In the genomic region with DNA sequence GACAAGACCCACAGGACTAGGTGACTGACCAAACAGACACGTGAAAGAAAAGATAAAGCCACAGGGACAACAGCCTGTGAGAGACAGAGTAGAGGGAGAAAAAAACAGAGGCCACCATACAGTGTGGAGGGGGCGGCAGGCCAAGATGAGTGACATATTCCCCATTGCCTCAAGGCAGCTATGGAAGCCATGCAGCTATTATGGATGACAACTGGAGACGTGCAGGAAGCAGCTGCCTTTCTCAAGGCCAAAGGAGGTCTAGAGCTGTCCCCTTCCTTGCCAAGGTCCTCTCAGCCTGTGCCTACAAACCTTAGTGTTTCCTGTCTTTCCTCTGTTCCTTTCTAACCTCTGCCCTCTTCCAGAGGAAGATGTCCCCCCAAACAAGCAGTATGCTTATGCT, we compare ENCODE assay signal across 25 mouse cellular contexts. TPM values are rescaled to one million over a fixed set of nuclear protein-coding genes. Genes with fewer than 3 reads are reported as not detected.
DNase-seq lines count a peak whose midpoint lies in the region; ATAC-seq and TF ChIP-seq lines count a peak whose summit lies in the region.
"Had no signal": no experiment of that assay in that cellular context is flagged by ENCODE, and none has a peak within 500 bp of the region (broad histone marks: within the 10 kb centered on the region; RNA-seq: fewer than 3 reads in every experiment).

No protein-coding gene starts in this region.

- no peak for ATAC-seq in liver, embryonic 12.5 days
- ATAC-seq in heart, embryonic 14.5 days (ENCODE audit: insufficient number of reproducible peaks, insufficient read depth, low FRiP score, low read depth): no peak
- no peak for ATAC-seq in heart, postnatal 0 days (ENCODE audit: insufficient read depth, low read depth)
- ATAC-seq: forebrain, embryonic 15.5 days; midbrain, embryonic 16.5 days had no signal

- peaks cover 14% of the 10 kb centered on the region; the same call in 1 of the 2 replicates for H3K27me3 ChIP-seq in heart, embryonic 10.5 days (ENCODE audit: insufficient read depth, poor library complexity, severe bottlenecking)
- H3K27me3 ChIP-seq in liver, embryonic 12.5 days (replicated peaks): peaks cover 23% of the 10 kb centered on the region
- no peaks in the 10 kb centered on the region for H3K27me3 ChIP-seq in heart, embryonic 14.5 days (ENCODE audit: control insufficient read depth, insufficient read depth, low read length)
- no peaks in the 10 kb centered on the region for H3K27me3 ChIP-seq in heart, postnatal 0 days (ENCODE audit: control insufficient read depth, insufficient read depth, low read length)
- H3K27me3 ChIP-seq: forebrain, embryonic 15.5 days; hindbrain, embryonic 15.5 days; neural tube, embryonic 13.5 days had no signal

- H3K27ac ChIP-seq in heart, embryonic 10.5 days: peak overlapping the region; percentile 91
- H3K27ac ChIP-seq in liver, embryonic 12.5 days: 0 out of 2 replicates have a peak overlapping the region, but pooled peaks have one; percentile 17
- H3K27ac ChIP-seq in heart, embryonic 14.5 days (replicated peaks in 1 of 2; ENCODE audit: control insufficient read depth in 1 of 2, insufficient read depth in 1 of 2, low read depth in 2 of 2, low read length in 2 of 2): peak overlapping the region; percentile 96 to 97
- peak overlapping the region; percentile 96 for H3K27ac ChIP-seq in heart, postnatal 0 days (ENCODE audit: low read depth)
- H3K27ac ChIP-seq: embryonic facial prominence, embryonic 10.5 days; forebrain, embryonic 15.5 days; hindbrain, embryonic 15.5 days; limb, embryonic 12.5 days; liver, embryonic 14.5 days; midbrain, embryonic 10.5 days; neural tube, embryonic 13.5 days had no signal

- no peak overlapping the region for H3K4me2 ChIP-seq in liver, embryonic 12.5 days
- peak overlapping the region; percentile 55 for H3K4me2 ChIP-seq in heart, embryonic 14.5 days (ENCODE audit: low read length)
- H3K4me2 ChIP-seq in heart, postnatal 0 days (ENCODE audit: low read depth, low read length): peak overlapping the region; percentile 45
- H3K4me2 ChIP-seq: forebrain, embryonic 15.5 days; hindbrain, embryonic 15.5 days; limb, embryonic 12.5 days; neural tube, embryonic 13.5 days had no signal

- H3K9ac ChIP-seq in liver, embryonic 12.5 days: no peak overlapping the region
- H3K9ac ChIP-seq in heart, embryonic 14.5 days (ENCODE audit: low read length): peak overlapping the region; percentile 64
- 0 out of 2 replicates have a peak overlapping the region, but pooled peaks have one; percentile 26 for H3K9ac ChIP-seq in heart, postnatal 0 days (replicated peaks; ENCODE audit: low read depth, low read length)
- H3K9ac ChIP-seq: forebrain, embryonic 15.5 days; hindbrain, embryonic 15.5 days; limb, embryonic 12.5 days; liver, embryonic 14.5 days; neural tube, embryonic 13.5 days had no signal

- H3K9me3 ChIP-seq in heart, embryonic 10.5 days: no peaks in the 10 kb centered on the region
- H3K9me3 ChIP-seq in liver, embryonic 12.5 days (replicated peaks): no peaks in the 10 kb centered on the region
- H3K9me3 ChIP-seq in heart, embryonic 14.5 days (ENCODE audit: control insufficient read depth, low read length): no peaks in the 10 kb centered on the region
- H3K9me3 ChIP-seq in heart, postnatal 0 days (replicated peaks; ENCODE audit: control insufficient read depth, low read length): no peaks in the 10 kb centered on the region
- H3K9me3 ChIP-seq: embryonic facial prominence, embryonic 10.5 days; forebrain, embryonic 15.5 days; hindbrain, embryonic 15.5 days; limb, embryonic 12.5 days; midbrain, embryonic 10.5 days; neural tube, embryonic 13.5 days had no signal

- DNase-seq in heart, embryonic 10.5 days (ENCODE audit: low spot score): no peak
- DNase-seq in heart, adult 11 months: no peak
- no peak for DNase-seq in liver
- peak; percentile 26 for DNase-seq in heart, postnatal 0 days (ENCODE audit: low spot score)
- DNase-seq in adrenal gland, postnatal 14 days: no peak
- DNase-seq: adrenal gland, postnatal 36 days; cerebellum, adult 9-11 months; gastrocnemius, postnatal 10 days; kidney, adult 9 months; right cerebral cortex, postnatal 4 days; thymus, postnatal 25 days had no signal

- H3K36me3 ChIP-seq in heart, embryonic 10.5 days: no peaks in the 10 kb centered on the region
- no peaks in the 10 kb centered on the region for H3K36me3 ChIP-seq in liver, embryonic 12.5 days
- H3K36me3 ChIP-seq in heart, embryonic 14.5 days (ENCODE audit: control insufficient read depth, insufficient read depth, low read length): no peaks in the 10 kb centered on the region
- no peaks in the 10 kb centered on the region for H3K36me3 ChIP-seq in heart, postnatal 0 days (replicated peaks; ENCODE audit: control insufficient read depth, insufficient read depth, low read length)
- H3K36me3 ChIP-seq: embryonic facial prominence, embryonic 10.5 days; forebrain, embryonic 15.5 days; hindbrain, embryonic 15.5 days; limb, embryonic 12.5 days; midbrain, embryonic 10.5 days; neural tube, embryonic 13.5 days had no signal

- 41% methylated on average over 3 of the region's 3 CpGs for WGBS in heart, embryonic 10.5 days
- 53% methylated on average over 3 of the region's 3 CpGs for WGBS in liver, embryonic 12.5 days (ENCODE audit: insufficient replicate concordance)
- WGBS in heart, embryonic 14.5 days: 11% methylated on average over 3 of the region's 3 CpGs
- 32% methylated on average over 3 of the region's 3 CpGs for WGBS in heart, postnatal 0 days

- peaks cover 65% of the 10 kb centered on the region for H3K4me1 ChIP-seq in heart, embryonic 10.5 days
- 0 out of 2 replicates have a peak, but pooled peaks cover 5% of the 10 kb centered on the region for H3K4me1 ChIP-seq in liver, embryonic 12.5 days
- H3K4me1 ChIP-seq in heart, embryonic 14.5 days (ENCODE audit: control insufficient read depth in 2 of 2, insufficient read depth in 2 of 2, low read length in 2 of 2): peaks cover 34% of the 10 kb centered on the region in 2 experiments
- H3K4me1 ChIP-seq in heart, postnatal 0 days (ENCODE audit: control insufficient read depth, insufficient read depth): peaks cover 35% of the 10 kb centered on the region
- H3K4me1 ChIP-seq: embryonic facial prominence, embryonic 10.5 days; forebrain, embryonic 15.5 days; hindbrain, embryonic 15.5 days; limb, embryonic 12.5 days; neural tube, embryonic 13.5 days had no signal

- TF ChIP-seq CTCF in heart, postnatal 0 days (IDR thresholded peaks at IDR 0.05; ENCODE audit: low read depth): no peak

- TF ChIP-seq EP300 in heart, postnatal 0 days (IDR thresholded peaks at IDR 0.05; ENCODE audit: low read depth): no peak

- H3K4me3 ChIP-seq in heart, embryonic 10.5 days: peak overlapping the region; percentile 40
- H3K4me3 ChIP-seq in liver, embryonic 12.5 days: no peak overlapping the region
- peak overlapping the region; percentile 3 to 16; a peak in 2 of 4 replicates for H3K4me3 ChIP-seq in heart, embryonic 14.5 days (ENCODE audit: control insufficient read depth in 1 of 2, insufficient read depth in 1 of 2, low read depth in 1 of 2, low read length in 2 of 2)
- no peak overlapping the region for H3K4me3 ChIP-seq in heart, postnatal 0 days (ENCODE audit: low read depth, low read length)
- H3K4me3 ChIP-seq: embryonic facial prominence, embryonic 10.5 days; forebrain, embryonic 15.5 days; hindbrain, embryonic 15.5 days; limb, embryonic 12.5 days; midbrain, embryonic 10.5 days; myocyte; neural tube, embryonic 13.5 days had no signal

RNA-seq across cellular contexts. Expression of a gene that starts 12.2 kb away (rescaled TPM):
- 11.3 and 27.9 TPM in 2 replicates for polyA plus RNA-seq in heart, embryonic 10.5 days (2016; fragmentation: Nextera tagmentation; extraction: Ambion mirVana)
- 2.5 TPM in 2 replicates for polyA plus RNA-seq in liver, embryonic 12.5 days (2016; fragmentation: Nextera tagmentation; extraction: Ambion mirVana)
- 22.0 and 25.3 TPM in 2 replicates for polyA plus RNA-seq in heart, embryonic 14.5 days (2014; fragmentation: Nextera tagmentation; extraction: Ambion mirVana)
- total RNA-seq in heart, postnatal 0 days (2014; rRNA removed; ENCODE audit: low replicate concordance): 34.7 and 49.4 TPM in 2 replicates
- polyA plus RNA-seq in heart, postnatal 0 days (2015; fragmentation: Nextera tagmentation; extraction: Ambion mirVana): 31.2 and 31.5 TPM in 2 replicates
- 1.7 and 6.8 TPM in 2 replicates for total RNA-seq in adrenal gland, postnatal 14 days (2021)
- total RNA-seq: hematopoietic stem cell, adult 5-6 weeks had no signal
- polyA plus RNA-seq: limb, embryonic 12.5 days; midbrain, embryonic 10.5 days; neural tube, embryonic 13.5 days had no signal

RNA-seq across cellular contexts. Expression of a gene that starts 23.3 kb away (rescaled TPM):
- 0.20 TPM in 1 of 2 replicates, not detected in the other for polyA plus RNA-seq in heart, embryonic 10.5 days (2016; fragmentation: Nextera tagmentation; extraction: Ambion mirVana)
- polyA plus RNA-seq in liver, embryonic 12.5 days (2016; fragmentation: Nextera tagmentation; extraction: Ambion mirVana): 0.12 TPM in 1 of 2 replicates, not detected in the other
- polyA plus RNA-seq in heart, embryonic 14.5 days (2014; fragmentation: Nextera tagmentation; extraction: Ambion mirVana): 0.35 TPM in 1 of 2 replicates, not detected in the other
- total RNA-seq in heart, postnatal 0 days (2014; rRNA removed; ENCODE audit: low replicate concordance): not detected in 2 replicates
- polyA plus RNA-seq in heart, postnatal 0 days (2015; fragmentation: Nextera tagmentation; extraction: Ambion mirVana): 0.04 and 0.14 TPM in 2 replicates
- total RNA-seq in adrenal gland, postnatal 14 days (2021): not detected in 2 replicates
- total RNA-seq: adrenal gland, postnatal 36 days; gastrocnemius, postnatal 10 days; hematopoietic stem cell, adult 5-6 weeks had no signal
- polyA plus RNA-seq: embryonic facial prominence, embryonic 10.5 days; forebrain, embryonic 15.5 days; hindbrain, embryonic 15.5 days; intestine, embryonic 14.5 days; limb, embryonic 12.5 days; midbrain, embryonic 10.5 days; midbrain, embryonic 16.5 days; neural tube, embryonic 13.5 days; stomach, embryonic 14.5 days had no signal

Comparison
In these comparisons a context has a peak if more than half of its experiments do, and no peak if none do; other contexts are left out.
1. H3K4me3 ChIP-seq: peak in heart, embryonic 10.5 days (single experiment) and heart, embryonic 14.5 days (2 of 2); none in liver, embryonic 12.5 days (single experiment) and heart, postnatal 0 days (single experiment).
2. H3K27ac ChIP-seq: peak in every context shown above with its lines; median percentile 96 in heart, embryonic 14.5 days; 96 in heart, postnatal 0 days; 91 in heart, embryonic 10.5 days; 17 in liver, embryonic 12.5 days.